Mouse (Mus musculus) cerebellum, adult 11-12 months (tissue): ENCODE results near the gene Col13a1.

Experiments
- DNase-seq: peaks from one replicate; pipeline ENCODE4 v3.0.0; 2022

Col13a1 gene

DNA sequence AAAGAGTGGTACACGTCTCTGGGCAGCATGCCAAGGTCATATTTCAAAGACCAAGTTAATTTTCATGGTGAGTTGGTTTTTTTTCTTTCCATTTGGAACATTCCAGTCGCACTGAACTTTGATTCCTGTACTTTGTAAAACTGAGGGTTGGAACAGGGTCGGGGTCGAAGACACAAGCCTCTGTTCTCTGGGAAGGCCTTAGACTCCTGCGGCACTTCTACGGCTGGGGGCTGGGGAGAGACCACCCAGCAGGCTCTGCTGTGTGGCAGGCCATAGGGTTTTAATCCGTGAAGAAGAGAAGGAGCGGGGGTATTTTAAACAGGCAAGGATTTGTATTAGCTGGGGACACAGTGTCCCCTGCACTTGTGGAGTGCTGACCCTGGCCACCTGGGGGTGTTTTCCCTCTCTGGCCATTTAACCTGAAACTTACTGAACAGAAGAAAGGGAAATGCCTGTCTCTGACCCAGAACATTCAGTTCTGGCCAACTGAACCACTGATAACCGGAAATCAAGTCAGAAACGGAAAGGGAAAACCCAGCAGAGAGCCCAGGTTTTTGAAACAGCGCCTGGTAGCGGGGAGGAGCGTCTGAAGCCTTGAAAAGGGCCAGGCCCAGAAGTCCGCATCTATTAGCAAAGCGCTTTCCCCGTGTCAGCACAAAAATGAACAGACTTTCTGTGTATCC lies 152.0 kb downstream of the Col13a1 start:
- no peak for DNase-seq

GRCm38 (mm10) chr10:61825979-61826752 lies 152.7 kb downstream of the Col13a1 start:
- DNase-seq = no peak

DNA sequence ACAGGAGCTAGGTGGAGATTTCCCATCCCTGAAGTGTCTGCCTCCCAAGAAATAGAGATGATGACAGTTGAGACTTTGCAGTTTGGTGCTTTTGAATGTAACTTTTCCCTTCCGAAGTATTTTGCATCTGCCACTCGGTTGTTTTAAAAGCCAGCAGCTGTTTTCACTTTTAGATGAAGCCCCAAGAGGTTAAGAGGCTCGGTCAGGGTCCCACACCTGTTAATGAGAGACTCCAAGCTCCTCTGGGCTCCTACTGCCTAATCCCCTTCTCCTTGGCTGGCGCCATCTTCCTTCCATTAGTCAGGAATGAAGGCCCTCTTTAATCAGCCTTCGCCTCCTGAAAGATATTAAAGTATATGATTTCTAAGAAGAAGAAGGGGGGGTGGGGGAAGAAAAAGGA lies 153.4 kb downstream of the Col13a1 start:
- DNase-seq = no peak

GRCm38 (mm10) chr10:61823731-61824115 lies 155.2 kb downstream of the Col13a1 start:
- DNase-seq = no peak

- DNase-seq = no peak
Observed at GRCm38 (mm10) chr10:61822968-61823730, 155.8 kb downstream of the Col13a1 start.

DNA sequence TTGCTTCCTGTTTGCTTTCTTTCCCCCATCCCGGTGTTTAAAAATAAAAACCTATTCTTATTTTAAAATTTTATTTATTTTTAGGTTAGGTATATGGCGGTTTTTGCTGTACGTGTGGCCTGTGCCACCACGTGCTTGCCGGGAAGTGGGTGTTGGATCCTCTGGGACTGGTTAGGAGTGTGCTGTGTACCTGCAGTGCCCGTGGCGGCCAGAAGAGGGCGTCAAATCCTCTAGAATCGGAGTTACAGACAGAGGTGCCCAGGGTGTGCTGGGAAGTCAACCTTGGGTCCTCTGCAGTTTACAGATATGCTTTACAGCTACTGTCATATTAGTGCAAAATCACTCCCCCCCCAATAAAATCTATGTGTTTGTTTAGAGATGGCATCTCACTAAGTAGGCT lies 158.9 kb downstream of the Col13a1 start:
- DNase-seq = no peak

DNA sequence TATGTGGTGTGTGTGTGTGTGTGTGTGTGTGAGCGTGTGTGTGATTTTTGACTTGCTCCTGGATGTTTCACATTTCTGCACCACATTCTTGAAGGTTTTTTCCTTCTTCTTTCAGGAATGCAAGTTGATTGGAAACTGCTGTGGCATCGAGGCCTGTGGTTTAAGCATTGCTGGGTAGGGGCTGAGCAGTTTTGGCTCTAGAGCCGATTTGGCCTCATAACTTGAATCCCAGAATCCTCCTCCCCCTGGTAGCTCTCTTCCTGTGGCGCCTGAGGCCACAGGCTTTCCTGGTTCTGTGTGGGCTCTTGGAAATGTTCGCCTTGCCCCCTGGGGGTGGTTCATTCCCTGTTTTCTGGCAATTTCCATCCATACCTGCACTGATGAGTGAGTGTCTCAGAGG lies 166.9 kb downstream of the Col13a1 start:
- DNase-seq = no peak

DNA sequence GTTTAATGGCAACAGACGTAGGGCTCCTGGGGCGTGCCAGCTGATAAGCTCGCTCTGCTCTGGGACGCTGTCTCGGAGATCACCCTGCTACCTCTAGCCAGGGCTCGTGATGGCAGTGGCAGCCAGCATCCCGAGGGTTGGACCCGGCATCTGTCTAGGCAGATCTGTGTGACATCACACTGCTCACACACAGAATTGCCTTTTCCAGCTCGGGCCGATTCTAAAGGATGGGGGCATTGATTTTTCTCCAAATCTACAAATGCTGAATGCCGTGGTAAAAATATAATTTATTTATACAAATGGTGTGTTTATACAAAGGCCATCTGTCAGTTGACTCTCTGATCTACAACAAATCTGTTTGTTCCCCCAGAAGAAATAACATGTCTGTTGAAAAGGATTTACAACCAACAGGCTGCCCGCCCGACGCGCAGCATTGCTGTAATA lies 180.8 kb downstream of the Col13a1 start:
- no peak for DNase-seq

- no peak for DNase-seq
Observed at GRCm38 (mm10) chr10:61795458-61795857, 183.4 kb downstream of the Col13a1 start.

- no peak for DNase-seq
Observed at GRCm38 (mm10) chr10:61794971-61795370, 183.9 kb downstream of the Col13a1 start.

DNA sequence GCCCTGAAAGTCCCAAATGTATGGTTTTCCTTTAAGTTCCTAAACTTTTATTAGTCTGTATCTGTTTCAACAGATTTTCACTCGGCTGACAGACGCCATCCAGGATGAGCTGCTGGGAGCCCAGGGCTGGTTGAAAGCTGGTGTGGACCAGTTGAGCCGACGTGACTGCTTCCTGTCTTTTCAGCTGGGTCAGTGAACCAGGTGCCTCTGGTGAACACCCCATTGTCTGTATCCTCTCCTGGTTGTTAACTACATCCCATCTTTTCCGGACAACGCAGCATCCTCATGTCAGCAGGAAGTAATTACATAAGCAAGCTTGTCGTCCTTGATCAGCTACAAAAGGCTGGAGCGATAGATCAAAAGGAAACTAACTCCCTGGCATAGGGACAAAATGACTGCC lies 185.9 kb downstream of the Col13a1 start:
- DNase-seq = no peak

DNA sequence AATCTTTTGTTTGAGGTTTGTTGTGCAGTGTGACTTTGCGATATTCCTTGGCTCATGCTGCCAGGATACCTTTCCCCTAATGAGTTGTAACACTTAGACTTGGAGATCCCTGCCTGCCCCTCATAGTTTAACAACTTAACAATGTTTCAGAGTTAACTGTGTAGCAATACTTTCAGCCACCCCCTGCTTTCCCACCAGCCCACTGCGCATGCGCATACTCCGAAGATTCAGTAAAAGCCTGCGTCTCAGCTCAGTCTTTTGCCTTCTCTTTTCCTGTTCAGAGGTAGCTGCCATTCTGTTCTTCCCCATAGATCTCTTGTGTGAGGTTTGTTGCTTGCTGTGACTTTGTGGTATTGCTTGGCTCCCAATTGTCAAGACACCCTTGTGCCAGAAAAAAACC lies 190.4 kb downstream of the Col13a1 start:
- no peak for DNase-seq
